Mouse (Mus musculus): Measurements from ENCODE around the gene Rbfox3. TPM values are rescaled to one million over a fixed set of nuclear protein-coding genes. Genes with fewer than 3 reads are reported as not detected.

The Rbfox3 gene
- polyA plus RNA-seq, 1 experiment from 2014 or later: 0.06 TPM

- H3K27me3 ChIP-seq: peaks cover 4% of the 10 kb centered on the region; the same call in 1 of the 2 replicates
- H3K4me1 ChIP-seq (replicated peaks): no peaks in the 10 kb centered on the region
- H3K36me3 ChIP-seq: no peaks in the 10 kb centered on the region
- no peak overlapping the region for H3K9ac ChIP-seq
- 38% methylated on average over 6 of the region's 6 CpGs for WGBS
- no peak overlapping the region for H3K4me2 ChIP-seq
- no peak overlapping the region for H3K4me3 ChIP-seq
- ATAC-seq (replicated peaks; ENCODE audit: insufficient number of reproducible peaks, insufficient read depth, low FRiP score, low read depth): no peak
- no peaks in the 10 kb centered on the region for H3K9me3 ChIP-seq (replicated peaks)
- H3K27ac ChIP-seq: no peak overlapping the region
Observed at GRCm38 (mm10) chr11:118721898-118722297, 189.5 kb downstream of the Rbfox3 start.

- Histone ChIP-seq H3K27ac (no peak overlapping the region), H3K4me2 (no peak overlapping the region), H3K4me3 (no peak overlapping the region), H3K27me3 (peaks cover 18% of the 10 kb centered on the region), H3K4me1 (replicated peaks) (no peaks in the 10 kb centered on the region), H3K9me3 (replicated peaks) (no peaks in the 10 kb centered on the region), H3K36me3 (no peaks in the 10 kb centered on the region), H3K9ac (no peak overlapping the region)
- 76% methylated on average over 26 of the region's 26 CpGs for WGBS
- ATAC-seq (replicated peaks; ENCODE audit: insufficient number of reproducible peaks, insufficient read depth, low FRiP score, low read depth): no peak
Observed at GRCm38 (mm10) chr11:118714601-118715524, 196.5 kb downstream of the Rbfox3 start.

- Histone ChIP-seq H3K4me3 (no peak overlapping the region), H3K36me3 (no peaks in the 10 kb centered on the region), H3K9me3 (replicated peaks) (no peaks in the 10 kb centered on the region), H3K27ac (no peak overlapping the region), H3K27me3 (peaks cover 18% of the 10 kb centered on the region), H3K4me1 (replicated peaks) (no peaks in the 10 kb centered on the region), H3K4me2 (no peak overlapping the region), H3K9ac (no peak overlapping the region)
- 74% methylated on average over 4 of the region's 4 CpGs for WGBS
- no peak for ATAC-seq (replicated peaks; ENCODE audit: insufficient number of reproducible peaks, insufficient read depth, low FRiP score, low read depth)
Observed at GRCm38 (mm10) chr11:118712761-118713160, 198.6 kb downstream of the Rbfox3 start.

- 80% methylated on average over 9 of the region's 9 CpGs for WGBS
Observed at GRCm38 (mm10) chr11:118712058-118712457, 199.3 kb downstream of the Rbfox3 start.

GRCm38 (mm10) chr11:118710035-118710434, 201.4 kb downstream of the Rbfox3 start:
- H3K27ac ChIP-seq: no peak overlapping the region
- no peak for ATAC-seq (replicated peaks; ENCODE audit: insufficient number of reproducible peaks, insufficient read depth, low FRiP score, low read depth)
- H3K4me1 ChIP-seq (replicated peaks): no peaks in the 10 kb centered on the region
- H3K4me3 ChIP-seq: no peak overlapping the region
- no peaks in the 10 kb centered on the region for H3K36me3 ChIP-seq
- H3K9ac ChIP-seq: no peak overlapping the region
- 77% methylated on average over 5 of the region's 5 CpGs for WGBS
- no peaks in the 10 kb centered on the region for H3K9me3 ChIP-seq (replicated peaks)
- H3K27me3 ChIP-seq: peaks cover 12% of the 10 kb centered on the region; the same call in 1 of the 2 replicates
- no peak overlapping the region for H3K4me2 ChIP-seq

More at GRCm38 (mm10) chr11:118712058-118712457, 199.3 kb downstream of the Rbfox3 start:
- Histone ChIP-seq H3K27me3 (peaks cover 14% of the 10 kb centered on the region), H3K36me3 (no peaks in the 10 kb centered on the region), H3K4me2 (no peak overlapping the region), H3K27ac (no peak overlapping the region), H3K9ac (no peak overlapping the region), H3K4me1 (replicated peaks) (no peaks in the 10 kb centered on the region), H3K4me3 (no peak overlapping the region), H3K9me3 (replicated peaks) (no peaks in the 10 kb centered on the region)
- ATAC-seq (replicated peaks; ENCODE audit: insufficient number of reproducible peaks, insufficient read depth, low FRiP score, low read depth): no peak

- no peak overlapping the region for H3K9ac ChIP-seq
- no peaks in the 10 kb centered on the region for H3K4me1 ChIP-seq (replicated peaks)
- no peaks in the 10 kb centered on the region for H3K36me3 ChIP-seq
- 52% methylated on average over 16 of the region's 16 CpGs for WGBS
- no peak overlapping the region for H3K27ac ChIP-seq
- peaks cover 30% of the 10 kb centered on the region for H3K27me3 ChIP-seq
- no peak for ATAC-seq (replicated peaks; ENCODE audit: insufficient number of reproducible peaks, insufficient read depth, low FRiP score, low read depth)
- no peak overlapping the region for H3K4me2 ChIP-seq
- no peak overlapping the region for H3K4me3 ChIP-seq
- H3K9me3 ChIP-seq (replicated peaks): no peaks in the 10 kb centered on the region
Observed at GRCm38 (mm10) chr11:118696226-118696930, 215.0 kb downstream of the Rbfox3 start.

- no peak overlapping the region for H3K27ac ChIP-seq
- H3K4me1 ChIP-seq (replicated peaks): no peaks in the 10 kb centered on the region
- H3K4me2 ChIP-seq: no peak overlapping the region
- H3K9me3 ChIP-seq (replicated peaks): no peaks in the 10 kb centered on the region
- H3K4me3 ChIP-seq: no peak overlapping the region
- WGBS: 75% methylated on average over 7 of the region's 7 CpGs
- no peak overlapping the region for H3K9ac ChIP-seq
- no peaks in the 10 kb centered on the region for H3K36me3 ChIP-seq
- no peak for ATAC-seq (replicated peaks; ENCODE audit: insufficient number of reproducible peaks, insufficient read depth, low FRiP score, low read depth)
- peaks cover 37% of the 10 kb centered on the region for H3K27me3 ChIP-seq
Observed at GRCm38 (mm10) chr11:118693276-118693675, 218.1 kb downstream of the Rbfox3 start.

GRCm38 (mm10) chr11:118690262-118690661, 221.1 kb downstream of the Rbfox3 start:
- no peaks in the 10 kb centered on the region for H3K9me3 ChIP-seq (replicated peaks)
- no peak for ATAC-seq (replicated peaks; ENCODE audit: insufficient number of reproducible peaks, insufficient read depth, low FRiP score, low read depth)
- H3K4me3 ChIP-seq: no peak overlapping the region
- H3K4me1 ChIP-seq (replicated peaks): no peaks in the 10 kb centered on the region
- H3K9ac ChIP-seq: no peak overlapping the region
- no peak overlapping the region for H3K4me2 ChIP-seq
- no peak overlapping the region for H3K27ac ChIP-seq
- WGBS: 81% methylated on average over 8 of the region's 8 CpGs
- peaks cover 33% of the 10 kb centered on the region for H3K27me3 ChIP-seq
- H3K36me3 ChIP-seq: no peaks in the 10 kb centered on the region

- H3K4me1 ChIP-seq (replicated peaks): no peaks in the 10 kb centered on the region
- no peak overlapping the region for H3K27ac ChIP-seq
- H3K4me3 ChIP-seq: no peak overlapping the region
- H3K36me3 ChIP-seq: no peaks in the 10 kb centered on the region
- no peaks in the 10 kb centered on the region for H3K9me3 ChIP-seq (replicated peaks)
- no peak overlapping the region for H3K9ac ChIP-seq
- 9% methylated on average over 16 of the region's 16 CpGs for WGBS
- ATAC-seq (replicated peaks; ENCODE audit: insufficient number of reproducible peaks, insufficient read depth, low FRiP score, low read depth): no peak
- peaks cover 44% of the 10 kb centered on the region for H3K27me3 ChIP-seq
- no peak overlapping the region for H3K4me2 ChIP-seq
Observed at GRCm38 (mm10) chr11:118685397-118685796, 226.0 kb downstream of the Rbfox3 start.

- 69% methylated on average over 4 of the region's 4 CpGs for WGBS
- peaks cover 51% of the 10 kb centered on the region for H3K27me3 ChIP-seq
- H3K4me2 ChIP-seq: no peak overlapping the region
- H3K36me3 ChIP-seq: no peaks in the 10 kb centered on the region
- H3K9me3 ChIP-seq (replicated peaks): no peaks in the 10 kb centered on the region
- no peak overlapping the region for H3K4me3 ChIP-seq
- H3K9ac ChIP-seq: no peak overlapping the region
- H3K4me1 ChIP-seq (replicated peaks): no peaks in the 10 kb centered on the region
- no peak for ATAC-seq (replicated peaks; ENCODE audit: insufficient number of reproducible peaks, insufficient read depth, low FRiP score, low read depth)
- no peak overlapping the region for H3K27ac ChIP-seq
Observed at GRCm38 (mm10) chr11:118684665-118685064, 226.7 kb downstream of the Rbfox3 start.

GRCm38 (mm10) chr11:118680699-118681098, 230.7 kb downstream of the Rbfox3 start:
- no peak overlapping the region for H3K9ac ChIP-seq
- WGBS: 74% methylated on average over 10 of the region's 10 CpGs
- no peak overlapping the region for H3K4me2 ChIP-seq
- H3K9me3 ChIP-seq (replicated peaks): no peaks in the 10 kb centered on the region
- H3K4me3 ChIP-seq: no peak overlapping the region
- no peaks in the 10 kb centered on the region for H3K4me1 ChIP-seq (replicated peaks)
- no peaks in the 10 kb centered on the region for H3K36me3 ChIP-seq
- no peak for ATAC-seq (replicated peaks; ENCODE audit: insufficient number of reproducible peaks, insufficient read depth, low FRiP score, low read depth)
- peaks cover 55% of the 10 kb centered on the region for H3K27me3 ChIP-seq
- no peak overlapping the region for H3K27ac ChIP-seq
